Mouse (Mus musculus) lung, postnatal 0 days (tissue): ENCODE measurements at regions not wholly inside any gene's neighbourhood (a gene's known extent, or its start where the extent isn't known, plus 50 kb on each side); places are given as distances from the start of the nearest gene placed in this dataset.
A peak's percentile ranks its signal among the peaks of the same experiment; 100 is the strongest.

Source experiments
- ATAC-seq: fragments of 200-750 bp; cut with Nextera tagmentation; 2 replicates; pipeline ENCODE4 v1.8.0; 2017; ENCODE audit warnings: moderate library complexity
- DNase-seq: peaks from one replicate; pipeline ENCODE4 v3.0.0-alpha.2; 2016; ENCODE audit warnings: low spot score
- H3K27ac ChIP-seq: fragments of 300-500 bp; sonication (generic); 2 replicates; pipeline ENCODE4 v1.5.1; 2014; ENCODE audit warnings: antibody characterized with exemption, mild to moderate bottlenecking, low read length, mixed read lengths
- H3K27me3 ChIP-seq: fragments of 300-500 bp; sonication (generic); replicated peaks from 2 replicates; pipeline ENCODE4 v1.6.1; 2014; ENCODE audit warnings: low read length, mixed read lengths; ENCODE audit not compliant: insufficient read depth
- H3K36me3 ChIP-seq: fragments of 300-500 bp; sonication (generic); 2 replicates; pipeline ENCODE4 v1.6.1; 2014; ENCODE audit warnings: low read length, mixed read lengths; ENCODE audit not compliant: insufficient read depth
- H3K4me1 ChIP-seq: fragments of 300-500 bp; sonication (generic); 2 replicates; pipeline ENCODE4 v1.6.1; 2014; ENCODE audit warnings: antibody characterized with exemption, low read depth, low read length, mixed read lengths; ENCODE audit not compliant: insufficient read depth
- H3K4me2 ChIP-seq: fragments of 300-500 bp; sonication (generic); replicated peaks from 2 replicates; pipeline ENCODE4 v1.6.1; 2014; ENCODE audit warnings: low read depth, mild to moderate bottlenecking, low read length, moderate library complexity, mixed read lengths
- H3K4me3 ChIP-seq: fragments of 300-500 bp; sonication (generic); 2 replicates; pipeline ENCODE4 v1.5.1; 2014; ENCODE audit warnings: low read depth, low read length
- H3K9ac ChIP-seq: fragments of 300-500 bp; sonication (generic); replicated peaks from 2 replicates; pipeline ENCODE4 v1.6.1; 2014; ENCODE audit warnings: low read depth, mild to moderate bottlenecking
- H3K9me3 ChIP-seq: fragments of 300-500 bp; sonication (generic); 2 replicates; pipeline ENCODE4 v1.6.1; 2016; ENCODE audit warnings: low read length, mixed read lengths
- CTCF ChIP-seq: IDR thresholded peaks from 2 replicates; pipeline ENCODE4 v1.5.1; 2016; ENCODE audit warnings: antibody characterized with exemption, mild to moderate bottlenecking
- EP300 ChIP-seq: IDR thresholded peaks from 2 replicates; pipeline ENCODE4 v1.6.1; 2016; ENCODE audit warnings: antibody characterized with exemption, mild to moderate bottlenecking, control low read depth
- WGBS: fragments of 180-500 bp; shearing (Covaris S2); extraction: QIAGEN DNeasy Blood & Tissue Kit; methylation state at CpG from one replicate; pipeline ENCODE4 v1.1.7; 2014; 5-methylcytosine and 5-hydroxymethylcytosine counted together

DNA sequence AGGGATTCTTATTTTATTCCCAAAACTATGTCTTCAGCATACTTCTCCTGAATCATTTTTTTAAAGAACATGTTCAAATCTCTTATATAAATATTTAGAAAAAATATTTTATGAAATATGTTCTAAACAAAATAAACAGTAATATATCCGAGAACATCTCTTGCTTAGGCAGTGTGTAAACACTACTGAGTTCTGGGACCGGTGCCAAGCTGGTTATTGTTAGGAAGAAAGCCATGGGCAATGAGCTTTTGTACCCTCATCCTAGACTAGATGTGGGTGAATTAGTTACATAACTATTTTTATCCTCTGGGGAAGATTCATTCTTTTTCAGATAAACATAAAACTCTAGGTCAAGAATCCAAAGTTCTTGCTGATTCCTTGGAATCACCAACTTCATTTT is 222.5 kb upstream of the Gm10801 start:
- 50% methylated on average over 2 of the region's 2 CpGs for WGBS
- Histone ChIP-seq H3K4me1 (no peaks in the 10 kb centered on the region), H3K4me3 (no peak overlapping the region), H3K27ac (no peak overlapping the region), H3K9me3 (no peaks in the 10 kb centered on the region; the same call in 1 of the 2 replicates), H3K4me2 (no peak overlapping the region), H3K27me3 (no peaks in the 10 kb centered on the region), H3K36me3 (no peaks in the 10 kb centered on the region), H3K9ac (no peak overlapping the region)
- no peak for ATAC-seq
- DNase-seq = peak; percentile 10
- TF ChIP-seq CTCF (no peak), EP300 (no peak)

DNA sequence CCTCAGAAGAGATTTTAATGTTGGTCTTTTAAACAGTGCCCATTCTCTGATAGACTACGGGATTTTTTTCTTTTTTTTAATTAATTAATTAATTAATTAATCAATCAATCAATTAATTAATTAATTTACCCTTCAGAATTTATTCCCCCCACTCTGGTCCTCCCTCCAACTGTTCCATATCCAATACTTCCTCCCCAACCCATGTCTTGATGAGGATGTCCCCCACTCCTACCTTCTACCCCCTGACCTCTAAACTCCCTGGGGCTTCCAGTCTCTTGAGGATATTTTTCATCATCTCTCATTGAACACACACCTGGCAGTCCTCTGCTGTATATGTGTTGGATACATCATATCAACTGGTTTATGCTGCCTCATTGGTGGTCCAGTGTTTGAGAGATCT is 180.5 kb upstream of the Gm10801 start:
- DNase-seq (no peak), ATAC-seq (no peak)
- Histone ChIP-seq H3K36me3 (no peaks in the 10 kb centered on the region), H3K9ac (no peak overlapping the region), H3K4me1 (no peaks in the 10 kb centered on the region), H3K27me3 (no peaks in the 10 kb centered on the region), H3K9me3 (no peaks in the 10 kb centered on the region), H3K4me3 (no peak overlapping the region), H3K27ac (no peak overlapping the region), H3K4me2 (no peak overlapping the region)
- 81% methylated on average over 1 of the region's 1 CpGs for WGBS
- TF ChIP-seq CTCF = no peak
- no peak for TF ChIP-seq EP300
